Mouse (Mus musculus): ENCODE measurements at regions not wholly inside any gene's neighbourhood (a gene's known extent, or its start where the extent isn't known, plus 50 kb on each side); places are given as distances from the start of the nearest gene placed in this dataset.

DNA sequence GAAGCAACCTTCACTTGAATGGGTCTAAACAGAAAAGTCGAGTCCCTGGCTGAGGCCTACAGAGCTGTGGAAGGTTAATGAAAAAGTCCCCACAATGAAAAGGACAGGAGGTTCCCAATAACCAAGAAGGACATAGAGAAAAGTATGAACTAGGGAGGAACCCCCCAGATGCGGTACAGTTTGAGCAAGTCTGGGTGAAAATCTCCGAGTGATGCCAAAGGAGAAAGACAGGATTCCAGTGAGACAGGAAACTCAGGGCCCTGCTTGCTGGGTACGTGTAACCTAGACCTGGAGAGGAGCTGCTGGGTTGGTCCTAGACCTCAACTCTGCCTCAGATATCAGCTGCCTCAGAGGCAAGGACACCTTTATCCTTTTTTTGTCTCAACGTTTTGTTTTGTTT is 57.8 kb upstream of the Basp1 start:
- TF ChIP-seq JUND (IDR thresholded peaks at IDR 0.05; ENCODE audit: low read depth, low read length) = no peak
- no peak for TF ChIP-seq GATA1 (IDR thresholded peaks at IDR 0.05; ENCODE audit: low read depth, low read length)
- no peak for TF ChIP-seq POLR2A (IDR thresholded peaks at IDR 0.05; ENCODE audit: control insufficient read depth in 1 of 2, insufficient read depth in 1 of 2, low read depth in 1 of 2, low read length in 2 of 2, poor library complexity in 1 of 2)
- no peak for TF ChIP-seq HCFC1 (IDR thresholded peaks at IDR 0.05; ENCODE audit: low read depth, low read length)
- no peak for TF ChIP-seq TAL1 (IDR thresholded peaks at IDR 0.05; ENCODE audit: low read length)
- TF ChIP-seq TCF12 (IDR thresholded peaks at IDR 0.05; ENCODE audit: low read depth, low read length) = no peak
- no peak for TF ChIP-seq MYC (IDR thresholded peaks at IDR 0.05; ENCODE audit: low read depth, low read length)
- TF ChIP-seq MAFK (IDR thresholded peaks at IDR 0.05; ENCODE audit: borderline replicate concordance, low read depth, low read length) = no peak
- no peak for TF ChIP-seq CTCF (IDR thresholded peaks at IDR 0.05 in 2 of 3, conservative IDR thresholded peaks at IDR 0.05 in 1 of 3; ENCODE audit: control insufficient read depth in 1 of 3, insufficient read depth in 1 of 3, low read depth in 2 of 3, low read length in 3 of 3, poor library complexity in 1 of 3, severe bottlenecking in 1 of 3)
- TF ChIP-seq USF1 (IDR thresholded peaks at IDR 0.05; ENCODE audit: low read depth, low read length) = no peak
- TF ChIP-seq EP300 (IDR thresholded peaks at IDR 0.05; ENCODE audit: low read depth in 1 of 2, low read length in 2 of 2) = no peak
- no peak for TF ChIP-seq NELFE (IDR thresholded peaks at IDR 0.05; ENCODE audit: low read depth, low read length)
- no peak for TF ChIP-seq POLR2AphosphoS2 (IDR thresholded peaks at IDR 0.05; ENCODE audit: low read length)
